Mouse (Mus musculus) hindbrain, postnatal 0 days (tissue): ENCODE results near the gene Elk3. TPM values are rescaled to one million over a fixed set of nuclear protein-coding genes. Genes with fewer than 3 reads are reported as not detected.

Experiments
- ATAC-seq: fragments of 200-750 bp; cut with Nextera tagmentation; 2 replicates; pipeline ENCODE4 v1.8.0; 2017; ENCODE audit warnings: mild to moderate bottlenecking, moderate TSS enrichment, moderate library complexity
- DNase-seq: peaks from one replicate; pipeline ENCODE4 v3.0.0-alpha.2; 2015; ENCODE audit warnings: low spot score
- H3K27ac ChIP-seq: fragments of 300-500 bp; sonication (generic); 2 replicates; pipeline ENCODE4 v1.5.1; 2014; ENCODE audit warnings: mild to moderate bottlenecking
- H3K27me3 ChIP-seq: fragments of 300-500 bp; sonication (generic); 2 replicates; pipeline ENCODE4 v1.6.1; 2014; ENCODE audit warnings: low read length, mixed read lengths; ENCODE audit not compliant: insufficient read depth
- H3K36me3 ChIP-seq: fragments of 300-500 bp; sonication (generic); 2 replicates; pipeline ENCODE4 v1.6.1; 2014; ENCODE audit warnings: low read length, mixed read lengths; ENCODE audit not compliant: insufficient read depth
- H3K4me1 ChIP-seq: fragments of 300-500 bp; sonication (generic); 2 replicates; pipeline ENCODE4 v1.6.1; 2014; ENCODE audit warnings: antibody characterized with exemption, low read length, mixed read lengths; ENCODE audit not compliant: insufficient read depth
- H3K4me2 ChIP-seq: fragments of 300-500 bp; sonication (generic); 2 replicates; pipeline ENCODE4 v1.6.1; 2014; ENCODE audit warnings: low read depth, mild to moderate bottlenecking, low read length, moderate library complexity, mixed read lengths
- H3K4me3 ChIP-seq: fragments of 300-500 bp; sonication (generic); 2 replicates; pipeline ENCODE4 v1.5.1; 2014; ENCODE audit warnings: low read length
- H3K9ac ChIP-seq: fragments of 300-500 bp; sonication (generic); replicated peaks from 2 replicates; pipeline ENCODE4 v1.6.1; 2014; ENCODE audit warnings: mild to moderate bottlenecking, low read length, moderate library complexity, mixed read lengths
- H3K9me3 ChIP-seq: fragments of 300-500 bp; sonication (generic); 2 replicates; pipeline ENCODE4 v1.6.1; 2016; ENCODE audit warnings: low read length, mixed read lengths
- CTCF ChIP-seq: IDR thresholded peaks from 2 replicates; pipeline ENCODE4 v1.5.1; 2016; ENCODE audit warnings: antibody characterized with exemption, control low read depth, low read depth
- WGBS: fragments of 180-500 bp; shearing (Covaris S2); extraction: QIAGEN DNeasy Blood & Tissue Kit; methylation state at CpG from one replicate; pipeline ENCODE4 v1.1.7; 2014; 5-methylcytosine and 5-hydroxymethylcytosine counted together
- polyA plus RNA-seq: library from polyadenylated mRNA; unstranded; fragments of >200 nt; fragmentation: Nextera tagmentation; extraction: Ambion mirVana; gene quantifications from 2 replicates; pipeline ENCODE4 v1.2.1, GENCODE M21; 2015
- total RNA-seq: library from RNA; depleted of rRNA; stranded (reverse); fragments of >200 nt; gene quantifications from 2 replicates; pipeline ENCODE4 v1.2.3, GENCODE M21; 2014

The Elk3 gene
- total and polyA plus RNA-seq, 2 experiments from 2014 or later: 7.1 to 7.6 TPM

- 74% methylated on average over 9 of the region's 9 CpGs for WGBS
- no peaks in the 10 kb centered on the region for H3K9me3 ChIP-seq
Measured at GRCm38 (mm10) chr10:93265833-93266232, 45.1 kb downstream of the Elk3 start.

GRCm38 (mm10) chr10:93264001-93264400, 46.9 kb downstream of the Elk3 start:
- Histone ChIP-seq H3K36me3 (no peaks in the 10 kb centered on the region), H3K9me3 (no peaks in the 10 kb centered on the region), H3K4me3 (no peak overlapping the region), H3K27ac (peak overlapping the region; percentile 76), H3K4me1 (peaks cover 29% of the 10 kb centered on the region), H3K9ac (no peak overlapping the region), H3K4me2 (no peak overlapping the region), H3K27me3 (no peaks in the 10 kb centered on the region)
- WGBS: 65% methylated on average over 5 of the region's 5 CpGs
- no peak for TF ChIP-seq CTCF
- no peak for DNase-seq
- ATAC-seq: no peak

More at GRCm38 (mm10) chr10:93265833-93266232, 45.1 kb downstream of the Elk3 start:
- TF ChIP-seq CTCF: no peak
- Histone ChIP-seq H3K9ac (no peak overlapping the region), H3K27me3 (no peaks in the 10 kb centered on the region), H3K36me3 (no peaks in the 10 kb centered on the region), H3K4me1 (peaks cover 34% of the 10 kb centered on the region), H3K4me3 (no peak overlapping the region), H3K4me2 (no peak overlapping the region), H3K27ac (no peak overlapping the region)
- ATAC-seq: no peak
- DNase-seq: no peak

- Histone ChIP-seq H3K27me3 (no peaks in the 10 kb centered on the region), H3K4me2 (no peak overlapping the region), H3K4me3 (no peak overlapping the region), H3K9ac (no peak overlapping the region), H3K4me1 (peaks cover 29% of the 10 kb centered on the region), H3K36me3 (no peaks in the 10 kb centered on the region), H3K9me3 (no peaks in the 10 kb centered on the region), H3K27ac (peak overlapping the region; percentile 76)
- peak; percentile 44; the same call in 1 of the 2 replicates for ATAC-seq
- TF ChIP-seq CTCF: no peak
- DNase-seq: peak; percentile 66
- WGBS: 35% methylated on average over 8 of the region's 8 CpGs
Measured at GRCm38 (mm10) chr10:93263431-93263830, 47.5 kb downstream of the Elk3 start.

- Histone ChIP-seq H3K27me3 (no peaks in the 10 kb centered on the region), H3K9ac (peak overlapping the region; percentile 33), H3K4me2 (peak overlapping the region; percentile 52), H3K4me1 (peaks cover 29% of the 10 kb centered on the region), H3K36me3 (no peaks in the 10 kb centered on the region), H3K4me3 (peak overlapping the region; percentile 18), H3K9me3 (no peaks in the 10 kb centered on the region), H3K27ac (peak overlapping the region; percentile 87)
- no peak for TF ChIP-seq CTCF
- ATAC-seq (peak; percentile 72), DNase-seq (peak; percentile 67)
- 15% methylated on average over 15 of the region's 15 CpGs for WGBS
Measured at GRCm38 (mm10) chr10:93261981-93262499, 48.9 kb downstream of the Elk3 start.

GRCm38 (mm10) chr10:93261132-93261980, 49.6 kb downstream of the Elk3 start:
- H3K9ac ChIP-seq: peak overlapping the region; percentile 33; the same call in 1 of the 2 replicates
- H3K36me3 ChIP-seq: no peaks in the 10 kb centered on the region
- peaks cover 33% of the 10 kb centered on the region for H3K4me1 ChIP-seq
- peak overlapping the region; percentile 52 for H3K4me2 ChIP-seq
- peak; percentile 89 for DNase-seq
- no peak for TF ChIP-seq CTCF
- 13% methylated on average over 15 of the region's 16 CpGs for WGBS
- H3K4me3 ChIP-seq: peak overlapping the region; percentile 18
- no peaks in the 10 kb centered on the region for H3K27me3 ChIP-seq
- ATAC-seq: peak; percentile 67
- H3K9me3 ChIP-seq: no peaks in the 10 kb centered on the region
- H3K27ac ChIP-seq: peak overlapping the region; percentile 87

GRCm38 (mm10) chr10:93259826-93260225, 51.1 kb downstream of the Elk3 start:
- WGBS: 35% methylated on average over 5 of the region's 5 CpGs
- peak; percentile 44 for DNase-seq

More at GRCm38 (mm10) chr10:93259826-93260225, 51.1 kb downstream of the Elk3 start:
- peaks cover 43% of the 10 kb centered on the region for H3K4me1 ChIP-seq
- H3K4me2 ChIP-seq: no peak overlapping the region
- H3K4me3 ChIP-seq: no peak overlapping the region
- no peak for TF ChIP-seq CTCF
- no peak overlapping the region for H3K27ac ChIP-seq
- no peaks in the 10 kb centered on the region for H3K36me3 ChIP-seq
- no peaks in the 10 kb centered on the region for H3K27me3 ChIP-seq
- no peak overlapping the region for H3K9ac ChIP-seq
- no peaks in the 10 kb centered on the region for H3K9me3 ChIP-seq
- no peak for ATAC-seq
